Mouse (Mus musculus) C2C12 (cell line): ENCODE results near the gene Rsph3b.
"Not testable (repeated sequence)": the region's sequence is repeated elsewhere in the genome, so short reads cannot be mapped to it uniquely, and the experiment has no call there.

ENCODE experiments used
- CTCF ChIP-seq: IDR thresholded peaks from one replicate; pipeline ENCODE4 v1.5.1; 2011; ENCODE audit not compliant: control insufficient read depth, insufficient read depth, insufficient read length
- MYOG ChIP-seq: IDR thresholded peaks from one replicate; pipeline ENCODE4 v1.6.1; 2011; ENCODE audit not compliant: control insufficient read depth, insufficient read length; ENCODE audit errors: extremely low read depth

- not testable (repeated sequence) for TF ChIP-seq MYOG, CTCF
These were observed 16.9 kb downstream of the Rsph3b start for GRCm38 (mm10) chr17:6931625-6932024.
